Mouse (Mus musculus) embryonic stem cell, embryonic (primary cell): ENCODE measurements at regions not wholly inside any gene's neighbourhood (a gene's known extent, or its start where the extent isn't known, plus 50 kb on each side); places are given as distances from the start of the nearest gene placed in this dataset.

Experiments used
- CTCF ChIA-PET, 4 experiments: fragments of 300-600 bp in 2 of 4; fragments of 350-600 bp in 2 of 4; sonication (Branson Sonifier 250); formaldehyde crosslinking; loops; one replicate each; lab custom pipeline; 2022; ENCODE audit warnings: inconsistent platforms in 2 of 4; lab: Charles Lee
- POLR2A ChIA-PET, 4 experiments: fragments of 300-600 bp in 2 of 4; fragments of 350-600 bp in 2 of 4; sonication (Branson Sonifier 250); formaldehyde crosslinking; loops; one replicate each; lab custom pipeline; 2022; ENCODE audit warnings: antibody characterized with exemption in 4 of 4, inconsistent platforms in 1 of 4; lab: Charles Lee

DNA sequence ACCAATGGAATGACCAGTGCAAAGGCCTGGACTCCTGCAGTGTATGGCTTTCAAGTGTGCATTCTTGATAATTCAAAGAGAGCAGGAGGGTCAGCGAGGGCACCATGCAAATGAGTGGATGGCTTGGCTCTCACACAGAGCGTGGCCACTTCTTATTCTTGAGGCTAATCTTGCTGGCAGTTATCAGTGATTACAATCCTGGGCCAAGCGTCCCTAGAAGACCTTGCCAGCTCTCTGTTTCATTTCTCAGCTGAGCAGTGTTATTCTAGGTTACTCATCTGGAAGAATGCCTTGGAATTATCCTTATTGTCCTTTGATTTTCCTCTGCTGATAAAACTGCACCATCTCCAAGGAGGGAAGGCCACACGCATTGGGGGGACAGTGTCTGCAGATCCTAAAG, 388.5 kb downstream of the Ttll7 start:
- ChIA-PET CTCF (no interaction called here), POLR2A (no interaction called here)

DNA sequence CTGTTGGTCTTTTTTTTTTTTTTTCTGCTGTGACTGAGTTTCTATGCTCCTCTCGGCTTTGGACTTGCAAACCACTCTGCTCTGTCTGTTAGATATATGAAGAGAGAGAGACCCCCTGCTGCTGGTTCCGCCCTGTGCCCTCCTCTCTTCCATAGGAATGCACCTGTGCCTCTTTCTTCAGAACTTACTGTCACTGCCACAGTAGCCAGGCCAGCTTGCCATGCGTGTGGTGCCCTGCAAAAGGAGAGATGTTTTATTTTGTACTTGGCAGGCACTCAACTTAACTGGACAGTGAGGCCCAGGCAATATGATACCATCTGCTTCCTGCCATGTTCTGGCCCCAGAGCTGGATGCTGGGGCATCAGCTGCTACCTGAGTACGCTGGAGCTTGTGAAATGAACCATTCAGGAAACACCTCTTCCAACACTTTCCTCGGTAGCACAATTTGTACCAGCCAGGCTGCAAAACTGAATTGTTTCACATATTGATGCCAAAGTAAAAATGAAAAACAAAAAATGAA, 392.8 kb downstream of the Ttll7 start:
- CTCF ChIA-PET, result no interaction called here
- POLR2A ChIA-PET, result no interaction called here

DNA sequence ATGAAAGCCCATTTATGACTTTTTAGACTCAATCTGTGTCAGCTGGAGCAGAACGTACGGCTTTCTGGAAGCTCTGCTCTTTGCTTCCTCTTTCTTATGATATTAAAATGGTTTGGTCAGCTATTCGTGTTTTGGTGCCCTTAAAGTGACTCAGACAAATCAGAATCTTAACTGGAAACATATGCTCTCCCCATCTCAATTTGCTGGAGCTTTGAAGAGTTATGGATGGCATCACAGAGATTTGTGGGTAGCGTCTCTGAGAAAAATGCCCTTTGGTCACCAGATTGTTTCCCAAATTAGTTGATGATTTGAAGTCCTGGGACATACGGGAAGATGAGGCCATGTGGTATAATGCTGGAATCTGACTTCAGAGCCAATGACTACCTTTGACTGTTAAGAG, 394.0 kb downstream of the Ttll7 start:
- ChIA-PET CTCF (no interaction called here), POLR2A (interaction anchor here in 1 of 4 experiments (0.6 kb wide), 1 partner anchor 62 kb away, joined by 5 read pairs; no protein-coding TSS in a partner anchor)

DNA sequence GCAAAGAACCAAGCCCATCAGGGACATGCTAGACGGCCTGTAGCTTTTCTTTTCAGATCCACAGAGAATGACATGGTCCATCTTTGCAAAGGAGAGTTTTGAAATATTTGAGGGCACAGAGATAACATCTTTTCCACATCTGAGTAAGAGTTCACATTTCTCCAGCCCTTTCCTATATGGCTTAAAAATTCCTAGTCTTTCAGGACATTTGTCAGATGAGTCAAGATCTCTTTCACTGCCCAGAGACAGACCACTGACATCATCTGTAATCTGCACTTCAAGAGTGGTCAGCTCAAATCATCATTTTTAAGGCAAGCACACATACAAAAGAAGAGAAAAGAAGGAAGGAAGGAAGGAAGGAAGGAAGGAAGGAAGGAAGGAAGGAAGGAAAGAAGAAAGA, 397.3 kb downstream of the Ttll7 start:
- POLR2A ChIA-PET, result no interaction called here
- CTCF ChIA-PET, result no interaction called here

DNA sequence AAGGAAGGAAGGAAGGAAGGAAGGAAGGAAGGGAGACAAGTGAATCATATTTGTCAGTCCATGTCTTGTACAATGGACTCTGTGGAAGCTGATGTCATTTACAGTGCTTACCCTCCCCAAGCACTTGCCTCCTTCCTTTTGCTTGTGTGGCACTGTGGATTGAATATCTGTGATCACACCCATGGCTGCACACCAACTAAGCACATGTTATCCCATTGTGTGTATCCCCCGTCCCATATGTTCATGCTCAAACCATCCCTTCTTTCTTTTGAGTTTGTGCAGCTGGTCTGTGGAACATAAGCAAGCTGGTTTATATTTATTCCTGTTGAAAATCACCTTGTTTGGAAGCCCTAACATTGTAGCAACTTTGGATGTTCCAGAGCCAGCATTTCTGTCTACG, 397.7 kb downstream of the Ttll7 start:
- ChIA-PET POLR2A (no interaction called here), CTCF (no interaction called here)

DNA sequence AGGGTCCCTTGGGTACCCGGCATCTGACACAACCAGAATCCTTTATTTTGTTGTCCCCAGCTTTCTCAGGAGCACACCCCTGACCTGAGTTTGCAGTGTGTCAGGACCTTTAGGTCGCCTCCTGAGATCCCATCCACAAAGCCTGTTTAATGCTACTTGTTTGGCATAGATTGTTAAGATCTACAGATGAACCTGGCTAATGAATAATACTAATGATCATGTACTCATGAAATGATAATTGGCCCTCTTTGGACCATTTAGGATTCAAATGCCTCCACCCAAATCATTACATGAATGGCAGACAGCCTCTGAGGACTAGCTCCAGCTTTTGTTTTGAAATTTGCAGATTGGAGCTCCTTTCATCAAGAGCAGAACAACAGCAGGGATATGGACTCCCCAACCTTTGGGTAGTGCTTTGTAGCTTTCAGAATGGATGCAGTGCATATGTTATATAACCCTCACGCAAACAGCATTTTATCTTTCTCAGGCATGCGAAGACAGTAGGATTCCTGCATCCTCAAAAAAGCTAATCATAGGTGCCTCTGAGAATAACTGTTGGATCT, 400.1 kb downstream of the Ttll7 start:
- CTCF ChIA-PET, result no interaction called here
- POLR2A ChIA-PET, result no interaction called here

DNA sequence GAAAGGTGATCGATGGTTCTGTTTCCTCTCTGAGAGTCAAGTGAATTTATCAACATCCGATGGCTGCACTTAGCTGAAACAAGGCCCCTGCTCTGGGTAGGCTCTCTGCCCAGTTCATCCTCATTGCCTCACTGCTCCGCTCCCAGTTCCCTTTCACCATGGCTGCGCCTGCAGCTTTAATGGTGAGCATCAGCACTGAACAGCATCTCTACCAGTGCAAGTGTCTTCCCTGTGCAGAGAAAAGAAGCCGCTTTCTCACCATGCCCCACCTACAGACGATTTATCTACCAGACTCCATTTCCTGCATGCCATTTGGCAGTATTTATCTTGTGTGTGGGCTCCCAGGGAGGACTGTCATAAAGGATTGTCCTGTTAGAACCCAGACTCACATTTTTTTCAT, 400.6 kb downstream of the Ttll7 start:
- CTCF ChIA-PET, result no interaction called here
- POLR2A ChIA-PET, result no interaction called here

DNA sequence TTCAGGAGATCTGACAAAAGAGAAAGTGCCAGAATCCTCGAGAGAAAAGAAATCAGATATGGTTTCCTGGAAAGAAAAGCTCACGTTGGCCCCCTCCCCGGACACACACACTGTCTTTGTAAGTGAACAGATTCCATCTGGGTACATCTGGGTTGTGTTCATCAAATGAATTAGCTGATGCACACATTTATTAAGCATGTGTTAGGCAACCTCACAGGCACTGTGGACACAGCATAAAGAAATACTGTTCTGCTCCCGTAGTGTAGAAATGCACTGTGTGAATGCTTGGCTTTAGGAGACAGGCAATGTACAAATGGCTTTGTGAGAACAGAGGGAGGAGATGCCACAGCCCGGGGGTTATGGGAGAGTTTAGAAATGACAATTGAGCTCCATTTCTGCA, 402.3 kb downstream of the Ttll7 start:
- CTCF ChIA-PET, result interaction anchor here in 1 of 4 experiments (0.5 to 0.6 kb wide), 2 partner anchors 38 to 927 kb away, joined by 3 to 6 read pairs; no protein-coding TSS in a partner anchor
- POLR2A ChIA-PET, result no interaction called here

DNA sequence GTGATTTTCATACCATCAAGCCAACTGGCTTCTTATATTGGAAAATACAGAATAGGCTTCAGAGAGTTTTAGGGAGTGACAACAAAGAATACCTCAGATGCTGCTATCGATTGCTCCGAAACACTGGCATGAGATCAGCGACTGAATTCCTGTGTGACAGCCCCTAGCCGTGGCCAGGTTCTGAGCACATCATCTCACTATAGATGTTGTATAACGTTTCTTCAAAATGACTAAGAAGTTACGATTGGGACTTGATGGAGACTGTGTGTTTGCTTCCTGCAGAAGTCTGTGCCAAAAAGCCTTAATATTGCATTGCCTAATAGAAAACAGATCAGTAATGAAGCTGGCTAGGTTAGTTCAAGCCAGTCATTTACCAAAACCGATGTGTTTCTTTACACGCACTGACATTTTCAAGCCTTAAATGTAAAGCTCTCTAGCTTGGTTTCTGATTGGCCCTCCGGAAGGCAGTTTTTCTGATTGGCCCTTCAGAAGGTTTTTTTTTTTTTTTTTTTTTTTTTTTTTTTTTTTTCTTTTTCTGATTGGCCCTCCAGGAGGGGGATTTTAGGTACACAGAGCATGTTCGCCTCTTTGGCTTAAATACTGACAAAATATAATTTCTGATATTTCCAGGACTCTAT, 408.9 kb downstream of the Ttll7 start:
- ChIA-PET POLR2A (no interaction called here), CTCF (no interaction called here)

DNA sequence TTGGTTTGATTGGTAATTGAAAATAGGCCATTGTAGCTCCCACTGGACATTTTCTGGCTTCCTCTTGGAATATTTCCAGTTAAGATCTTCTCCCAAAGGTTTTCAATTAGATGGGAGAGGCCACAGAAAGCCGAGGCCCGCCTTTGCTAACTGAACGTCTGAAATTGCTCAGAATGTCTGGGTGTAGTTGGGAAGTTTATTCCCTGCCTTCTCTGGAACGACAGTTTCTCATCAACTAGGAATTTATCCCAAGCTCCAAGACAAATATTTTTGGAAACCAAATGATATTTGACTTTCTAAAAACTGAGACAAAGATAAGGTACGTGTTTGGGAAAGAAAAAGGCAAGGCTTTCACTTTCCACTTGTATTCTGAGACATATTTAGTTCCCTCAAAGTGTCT, 414.4 kb downstream of the Ttll7 start:
- ChIA-PET POLR2A (no interaction called here), CTCF (no interaction called here)

DNA sequence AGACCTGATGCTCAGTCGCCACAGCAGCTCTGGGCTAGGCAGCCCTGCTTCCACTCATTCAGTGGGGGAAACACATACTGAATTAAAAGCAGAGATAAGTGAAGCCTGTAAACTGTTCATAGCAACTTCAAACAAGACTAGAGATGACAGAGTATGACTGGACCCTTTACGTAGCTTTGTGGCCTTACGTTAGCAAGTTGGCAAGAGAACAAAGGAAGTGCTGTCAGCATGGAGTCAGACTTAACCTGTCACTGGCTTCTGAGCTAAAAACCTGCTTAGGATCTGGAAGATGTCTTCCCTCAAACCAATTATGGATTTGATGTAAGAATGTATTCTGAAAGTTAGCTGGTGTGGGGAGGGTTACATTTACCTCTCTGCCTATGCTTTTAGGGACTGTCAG, 421.3 kb downstream of the Ttll7 start:
- POLR2A ChIA-PET, result no interaction called here
- CTCF ChIA-PET, result no interaction called here

DNA sequence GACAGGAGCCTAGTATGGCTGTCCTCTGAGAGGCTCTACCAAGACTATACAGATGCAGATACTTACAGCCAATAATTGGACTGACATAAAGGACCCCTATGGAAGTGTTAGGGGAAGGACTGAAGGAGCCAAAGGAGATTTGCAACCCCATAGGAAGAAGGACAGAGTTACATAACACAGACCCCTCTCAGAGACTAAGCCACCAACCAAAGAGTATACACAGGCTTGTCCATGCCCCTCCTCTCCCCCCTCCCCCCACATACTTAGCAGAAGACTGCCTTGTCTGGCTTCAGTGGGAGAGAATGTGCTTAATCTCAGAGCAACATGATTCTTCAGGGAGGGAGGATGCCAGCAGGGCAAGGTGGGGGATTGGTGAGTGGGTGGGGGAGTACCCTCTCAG, 426.4 kb downstream of the Ttll7 start:
- POLR2A ChIA-PET, result no interaction called here
- CTCF ChIA-PET, result no interaction called here

DNA sequence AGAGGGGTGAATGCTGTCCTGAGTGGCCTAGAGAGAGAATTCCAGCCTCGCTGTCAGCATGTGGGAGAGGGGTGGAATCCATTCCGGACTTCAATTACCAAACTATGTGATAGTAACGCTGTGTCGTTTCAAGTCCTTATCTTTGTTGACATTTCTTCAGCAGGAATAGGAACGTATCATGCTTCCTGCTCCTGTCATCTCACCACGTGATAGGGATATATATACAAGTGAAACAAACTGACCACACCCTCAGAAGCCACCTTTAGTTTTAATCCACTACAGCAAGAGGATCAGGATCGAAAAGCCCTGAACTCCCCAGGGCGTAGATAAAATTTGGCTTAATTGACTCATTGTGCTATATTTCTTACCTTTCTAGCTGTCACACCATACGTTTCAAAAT, 431.6 kb downstream of the Ttll7 start:
- ChIA-PET POLR2A (no interaction called here), CTCF (no interaction called here)

DNA sequence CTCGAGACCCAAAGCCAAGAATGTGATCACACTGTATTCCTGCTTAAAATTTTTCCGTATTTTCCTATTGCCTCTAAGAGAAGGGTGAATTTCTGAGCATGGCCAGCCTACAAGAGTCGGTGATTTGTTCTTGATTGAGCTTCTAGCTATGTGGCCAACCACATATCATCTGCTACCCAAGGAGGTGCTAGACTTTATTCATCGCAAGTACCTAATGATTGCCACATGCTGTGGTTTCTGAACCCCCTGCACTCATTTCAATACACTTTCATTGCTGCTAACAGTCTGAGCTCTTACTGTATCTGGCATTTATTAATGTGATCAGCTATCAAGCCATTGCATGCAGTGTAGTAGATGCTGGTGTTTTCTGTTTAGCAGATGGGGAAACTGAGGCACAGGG, 432.2 kb downstream of the Ttll7 start:
- POLR2A ChIA-PET, result interaction anchor here in 1 of 4 experiments (1.2 kb wide), 1 partner anchor 12 kb away, joined by 3 read pairs; no protein-coding TSS in a partner anchor
- CTCF ChIA-PET, result no interaction called here

DNA sequence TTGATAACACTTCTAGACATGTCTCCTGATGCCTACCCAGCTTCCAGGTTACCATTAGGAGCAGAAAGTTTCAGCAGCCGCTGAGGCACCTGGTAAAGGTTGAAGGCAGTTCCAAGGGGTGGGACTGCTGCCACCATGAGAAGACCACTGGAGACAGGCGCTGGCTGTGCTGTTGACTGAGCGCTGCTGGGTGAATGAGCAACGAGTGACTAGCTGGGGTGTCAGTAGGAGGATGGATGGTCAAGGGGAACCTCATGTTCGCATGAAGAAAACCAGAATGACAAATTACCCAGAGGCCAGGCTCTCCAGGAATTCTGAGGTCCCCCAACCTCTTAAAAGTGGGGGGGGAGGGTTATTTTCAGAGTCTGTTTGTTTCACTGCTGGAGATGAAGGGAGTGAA, 433.3 kb downstream of the Ttll7 start:
- ChIA-PET POLR2A (no interaction called here), CTCF (interaction anchor here in 1 of 4 experiments (1.0 kb wide), 1 partner anchor 12 kb away, joined by 4 read pairs; no protein-coding TSS in a partner anchor)

DNA sequence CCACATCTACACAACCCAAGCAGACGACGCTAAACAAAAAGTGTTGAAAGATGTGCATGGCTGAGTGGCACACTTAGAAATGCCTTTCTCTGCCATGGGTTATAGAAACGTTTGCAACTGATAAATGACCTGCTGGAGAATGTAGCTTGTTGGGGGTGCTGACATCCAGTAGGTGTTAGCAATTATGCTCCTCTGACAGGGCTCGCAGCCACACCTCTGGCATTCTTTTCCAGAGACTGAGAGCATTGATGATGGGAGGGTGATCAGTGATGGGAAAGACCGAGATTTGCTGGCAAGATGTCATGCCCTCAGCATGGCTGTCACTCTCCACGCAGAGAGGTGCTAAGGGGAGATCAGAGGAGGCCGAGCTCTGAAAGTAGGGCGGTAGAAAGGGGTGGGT, 435.3 kb downstream of the Ttll7 start:
- CTCF ChIA-PET, result no interaction called here
- POLR2A ChIA-PET, result no interaction called here

DNA sequence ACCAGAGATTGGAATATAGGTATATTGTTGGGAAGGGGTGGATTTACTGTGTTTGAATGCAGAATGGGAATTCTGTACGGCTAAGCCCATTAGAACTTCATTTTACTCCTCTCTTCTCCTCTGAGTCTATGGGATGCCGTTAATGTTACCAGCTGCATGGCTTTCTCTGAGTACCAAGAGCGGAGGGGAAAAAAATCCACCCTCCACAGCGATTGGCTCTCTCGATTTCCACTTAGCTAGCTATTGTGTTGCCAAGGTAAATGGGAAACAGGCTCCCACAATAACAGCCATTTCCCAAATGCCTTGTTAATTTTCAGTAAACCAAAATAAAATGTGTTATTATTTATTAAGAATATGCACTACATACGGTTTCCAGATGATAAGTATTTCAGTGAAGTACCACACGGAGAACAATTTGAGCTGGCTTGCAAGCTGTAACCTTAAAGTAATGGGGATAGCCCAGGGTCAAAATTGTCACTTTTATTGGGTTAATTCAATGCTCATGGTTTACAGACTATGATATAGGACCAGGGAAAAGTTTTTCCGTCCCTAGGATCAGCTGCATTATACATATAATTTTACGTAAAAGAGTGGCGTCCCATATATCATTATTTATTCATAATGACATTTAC, 439.6 kb downstream of the Ttll7 start:
- CTCF ChIA-PET, result no interaction called here
- POLR2A ChIA-PET, result no interaction called here

DNA sequence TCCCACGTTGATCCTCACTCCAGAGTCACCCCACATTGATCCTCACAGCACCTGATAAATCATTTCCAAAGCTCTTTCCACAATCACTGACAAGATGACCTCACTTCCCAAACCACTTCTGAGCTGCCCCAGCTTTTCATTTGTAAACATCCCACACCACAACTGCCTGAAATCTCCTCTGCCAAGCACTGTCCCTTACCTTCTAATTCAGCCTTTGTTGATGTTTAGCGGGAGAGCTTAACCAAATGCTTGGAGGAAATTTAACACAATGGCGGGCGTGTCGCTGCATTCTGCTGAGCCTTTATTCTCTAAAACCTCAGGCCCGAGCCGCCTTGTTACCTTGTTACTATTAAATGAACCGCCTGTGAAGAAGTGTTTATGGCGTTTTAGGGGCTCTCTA, 445.9 kb downstream of the Ttll7 start:
- POLR2A ChIA-PET, result interaction anchor here in 2 of 4 experiments (0.5 to 1.4 kb wide), 3 partner anchors 9 to 560 kb away, joined by 3 to 5 read pairs (median 3); no protein-coding TSS in a partner anchor
- CTCF ChIA-PET, result interaction anchor here in 2 of 4 experiments (0.6 to 0.7 kb wide), 3 partner anchors 9 to 1108 kb away, joined by 3 to 4 read pairs (median 3); no protein-coding TSS in a partner anchor

DNA sequence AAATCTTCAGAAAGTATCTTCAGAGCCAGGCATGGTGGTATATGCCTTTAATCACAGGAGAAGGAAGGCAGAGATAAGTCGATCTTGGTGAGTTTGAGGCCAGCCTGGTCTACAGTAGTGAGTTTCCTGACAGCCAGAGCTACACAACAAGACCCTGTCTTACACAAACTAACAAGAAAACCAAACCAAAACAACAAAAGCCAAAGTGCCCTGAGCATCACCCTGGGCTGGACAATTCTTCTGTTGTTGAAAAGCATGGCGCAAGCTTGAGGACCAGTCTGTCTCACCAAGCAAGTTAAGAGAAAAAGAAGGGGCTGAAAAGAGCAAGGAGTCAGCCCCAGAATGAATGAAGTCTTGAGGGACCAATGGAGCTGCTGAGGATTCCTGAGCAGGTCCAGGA, 473.4 kb downstream of the Ttll7 start:
- ChIA-PET POLR2A (no interaction called here), CTCF (no interaction called here)

DNA sequence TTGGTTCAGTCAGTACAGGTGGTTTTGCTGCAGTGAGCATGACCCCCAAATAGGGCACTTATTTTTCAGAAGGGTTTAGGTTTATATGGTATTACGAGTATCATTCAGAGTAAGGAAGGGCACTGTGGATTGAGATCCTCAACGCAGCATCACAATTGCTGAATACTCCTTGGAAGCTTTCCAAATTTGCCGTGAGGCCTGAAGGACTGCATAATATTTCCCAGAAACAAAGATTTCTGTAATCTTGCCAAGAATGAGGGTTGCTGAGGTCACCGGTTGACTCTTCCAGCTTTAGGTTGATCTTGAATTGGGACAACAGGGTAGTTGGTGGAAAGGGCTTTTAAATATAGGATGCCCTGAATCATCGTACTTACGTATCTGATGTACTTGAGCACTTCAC, 482.1 kb downstream of the Ttll7 start:
- POLR2A ChIA-PET, result no interaction called here
- CTCF ChIA-PET, result interaction anchor here in 1 of 4 experiments (0.7 kb wide), 1 partner anchor 737 kb away, joined by 8 read pairs; no protein-coding TSS in a partner anchor
